Mouse (Mus musculus) thymus, adult 2 months (tissue): Measurements from ENCODE around the gene Negr1.

Experiments used
- CTCF ChIP-seq: fragments of 200-500 bp; IDR thresholded peaks from 2 replicates; pipeline ENCODE4 v1.5.1; 2012; ENCODE audit warnings: mild to moderate bottlenecking, control low read depth, low read length, moderate library complexity, borderline replicate concordance; ENCODE audit not compliant: control insufficient read depth, poor library complexity, insufficient read depth; ENCODE audit errors: extremely low read depth
- POLR2A ChIP-seq: fragments of 200-500 bp; IDR thresholded peaks from 2 replicates; pipeline ENCODE4 v1.6.1; 2012; ENCODE audit warnings: mild to moderate bottlenecking, low read length, control low read depth, moderate library complexity; ENCODE audit not compliant: control insufficient read depth, poor library complexity, insufficient read depth; ENCODE audit errors: extremely low read depth

- TF ChIP-seq CTCF = no peak
- no peak for TF ChIP-seq POLR2A
Observed at GRCm38 (mm10) chr3:156794610-156795009, 233.0 kb downstream of the Negr1 start.
